Mouse (Mus musculus) liver, postnatal 0 days (tissue): ENCODE measurements at regions not wholly inside any gene's neighbourhood (a gene's known extent, or its start where the extent isn't known, plus 50 kb on each side); places are given as distances from the start of the nearest gene placed in this dataset.

ENCODE experiments used
- ATAC-seq: fragments of 200-750 bp; cut with Nextera tagmentation; 2 replicates; pipeline ENCODE4 v1.8.0; 2017; ENCODE audit warnings: mild to moderate bottlenecking, moderate library complexity
- DNase-seq: peaks from one replicate; pipeline ENCODE4 v3.0.0-alpha.2; 2016
- H3K27ac ChIP-seq: fragments of 300-500 bp; sonication (generic); 2 replicates; pipeline ENCODE4 v1.5.1; 2014; ENCODE audit warnings: antibody characterized with exemption, moderate library complexity, mild to moderate bottlenecking, low read depth
- H3K27me3 ChIP-seq: fragments of 300-500 bp; sonication (generic); 2 replicates; pipeline ENCODE4 v1.6.1; 2014; ENCODE audit warnings: low read length, control low read depth, mixed read lengths; ENCODE audit not compliant: insufficient read depth
- H3K36me3 ChIP-seq: fragments of 300-500 bp; sonication (generic); replicated peaks from 2 replicates; pipeline ENCODE4 v1.6.1; 2014; ENCODE audit warnings: mild to moderate bottlenecking, control low read depth, low read length, moderate library complexity, mixed read lengths; ENCODE audit not compliant: insufficient read depth
- H3K4me1 ChIP-seq: fragments of 300-500 bp; sonication (generic); 2 replicates; pipeline ENCODE4 v1.6.1; 2014; ENCODE audit warnings: antibody characterized with exemption, mild to moderate bottlenecking, control low read depth; ENCODE audit not compliant: insufficient read depth
- H3K4me2 ChIP-seq: fragments of 300-500 bp; sonication (generic); 2 replicates; pipeline ENCODE4 v1.6.1; 2014; ENCODE audit warnings: low read depth, mild to moderate bottlenecking, low read length, moderate library complexity, mixed read lengths
- H3K4me3 ChIP-seq: fragments of 300-500 bp; sonication (generic); 2 replicates; pipeline ENCODE4 v1.5.1; 2014; ENCODE audit warnings: low read depth, low read length
- H3K9ac ChIP-seq: fragments of 300-500 bp; sonication (generic); replicated peaks from 2 replicates; pipeline ENCODE4 v1.6.1; 2014; ENCODE audit warnings: mild to moderate bottlenecking, moderate library complexity
- H3K9me3 ChIP-seq: fragments of 300-500 bp; sonication (generic); 2 replicates; pipeline ENCODE4 v1.6.1; 2016; ENCODE audit warnings: mild to moderate bottlenecking, control low read depth, low read length, mixed read lengths
- CTCF ChIP-seq: sonication (generic); IDR thresholded peaks from 2 replicates; pipeline ENCODE4 v1.5.1; 2016; ENCODE audit warnings: antibody characterized with exemption, low read depth
- EP300 ChIP-seq: IDR thresholded peaks from 2 replicates; pipeline ENCODE4 v1.6.1; 2016; ENCODE audit warnings: antibody characterized with exemption, low read depth, mild to moderate bottlenecking
- WGBS: fragments of 180-500 bp; shearing (Covaris S2); extraction: QIAGEN DNeasy Blood & Tissue Kit; methylation state at CpG from one replicate; pipeline ENCODE4 v1.1.7; 2014; ENCODE audit not compliant: insufficient replicate concordance; 5-methylcytosine and 5-hydroxymethylcytosine counted together

DNA sequence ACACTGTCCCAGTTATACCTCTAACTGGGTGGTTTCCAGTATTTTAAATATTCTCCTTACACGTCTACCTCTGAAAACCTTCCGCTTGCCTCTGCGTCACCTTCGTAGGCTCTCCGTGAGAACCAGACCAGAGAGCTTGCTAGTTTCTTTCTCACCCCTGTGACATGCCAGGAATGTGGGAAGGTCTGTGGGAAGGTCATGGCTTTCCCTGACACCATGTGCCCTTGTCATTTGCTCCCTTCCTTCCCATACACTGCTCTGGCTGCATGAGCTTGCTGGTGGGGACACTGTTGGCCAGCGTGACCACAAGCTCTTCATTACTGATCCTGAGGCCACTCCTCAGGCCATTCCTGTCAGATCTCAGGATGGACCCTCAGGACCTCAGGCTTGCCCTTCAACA lies 66.5 kb upstream of the Slc38a4 start:
- DNase-seq, result no peak
- no peaks in the 10 kb centered on the region for H3K9me3 ChIP-seq
- ATAC-seq, result no peak
- H3K4me2 ChIP-seq, result no peak overlapping the region
- no peak overlapping the region for H3K9ac ChIP-seq
- WGBS, result 82% methylated on average over 6 of the region's 6 CpGs
- no peak overlapping the region for H3K4me3 ChIP-seq
- H3K36me3 ChIP-seq, result no peaks in the 10 kb centered on the region
- no peak overlapping the region for H3K27ac ChIP-seq
- H3K4me1 ChIP-seq, result no peaks in the 10 kb centered on the region
- no peak for TF ChIP-seq CTCF
- no peak for TF ChIP-seq EP300
- H3K27me3 ChIP-seq, result no peaks in the 10 kb centered on the region

DNA sequence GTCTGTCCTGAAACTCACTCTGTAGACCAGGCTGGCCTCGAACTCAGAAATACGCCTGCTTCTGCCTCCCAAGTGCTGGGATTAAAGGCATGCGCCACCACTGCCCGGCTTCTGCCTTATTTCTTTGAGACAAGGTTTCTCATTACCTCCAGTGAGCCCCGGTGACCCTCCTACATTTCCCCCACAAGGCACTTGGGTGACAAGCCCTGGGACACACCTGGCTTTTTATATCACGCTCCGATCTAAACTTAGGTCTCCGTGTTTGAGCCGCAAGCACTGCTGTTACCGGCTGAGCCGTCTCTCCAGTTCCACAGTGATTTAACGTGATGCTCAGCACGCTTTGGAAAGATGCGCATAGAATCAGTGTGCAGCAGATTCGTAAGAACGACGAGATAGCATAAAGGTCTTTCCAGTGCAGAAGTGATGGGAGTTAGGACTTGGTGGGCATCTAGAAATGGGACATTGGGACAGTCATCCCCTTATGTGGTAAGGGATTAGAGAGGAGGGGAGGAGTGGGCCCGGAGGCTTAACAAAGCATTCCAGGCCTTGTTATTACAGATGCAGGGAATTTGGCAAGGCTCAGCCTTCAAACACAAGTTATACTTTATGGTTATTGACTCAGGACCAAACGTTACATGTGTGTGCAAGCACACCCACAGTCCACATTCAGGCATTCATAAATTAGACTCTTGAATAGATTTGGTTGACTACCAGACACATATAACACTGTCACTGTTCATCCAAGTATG lies 56.9 kb upstream of the Slc38a4 start:
- no peak overlapping the region for H3K9ac ChIP-seq
- H3K27ac ChIP-seq, result no peak overlapping the region
- no peaks in the 10 kb centered on the region for H3K9me3 ChIP-seq
- H3K4me3 ChIP-seq, result no peak overlapping the region
- no peak for ATAC-seq
- no peaks in the 10 kb centered on the region for H3K4me1 ChIP-seq
- no peak overlapping the region for H3K4me2 ChIP-seq
- no peaks in the 10 kb centered on the region for H3K36me3 ChIP-seq
- no peaks in the 10 kb centered on the region for H3K27me3 ChIP-seq
- TF ChIP-seq EP300 (no peak), CTCF (no peak)
- DNase-seq, result no peak
- WGBS, result 85% methylated on average over 19 of the region's 19 CpGs

DNA sequence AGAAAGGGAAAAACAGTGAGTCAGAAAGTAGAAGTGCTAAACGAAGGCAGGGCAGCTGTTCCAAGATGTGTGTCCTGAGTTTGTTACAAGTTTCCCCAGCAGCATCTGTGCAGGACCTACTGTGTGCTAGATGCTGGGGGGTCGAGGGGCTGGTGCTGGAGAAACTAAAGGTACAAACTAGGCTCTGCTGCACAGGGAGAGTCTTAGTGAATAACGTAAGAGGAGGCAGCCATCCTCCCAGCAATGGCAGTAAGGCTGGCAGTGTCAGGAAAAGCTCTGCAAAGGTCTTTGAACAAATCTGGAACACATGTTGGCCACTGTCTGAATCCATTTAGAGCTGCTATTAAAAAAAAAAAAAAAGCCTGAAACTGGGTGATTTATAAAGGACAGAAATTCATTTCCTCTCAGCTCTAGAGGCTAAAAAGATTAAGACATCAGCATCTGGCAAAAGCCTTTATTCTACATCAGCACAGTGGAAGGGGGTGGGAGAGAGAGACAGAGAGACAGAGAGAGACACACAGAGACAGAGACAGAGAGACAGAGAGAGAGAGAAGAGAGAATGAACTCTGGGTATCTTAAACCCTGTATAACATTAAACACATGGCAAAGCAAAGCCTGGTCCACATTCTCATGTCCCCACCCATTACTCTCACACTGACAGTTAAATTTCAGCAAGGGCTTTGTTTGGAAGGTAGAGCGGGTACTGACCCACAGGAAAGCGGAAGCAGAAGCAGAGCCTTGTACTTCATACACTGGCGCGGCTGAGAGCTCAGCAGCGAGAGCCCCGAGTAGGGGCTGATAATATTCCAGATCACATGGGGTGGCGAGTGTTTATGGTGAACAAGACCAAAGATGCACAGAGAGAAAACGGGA lies 55.8 kb upstream of the Slc38a4 start:
- ATAC-seq, result no peak
- H3K36me3 ChIP-seq, result no peaks in the 10 kb centered on the region
- no peak overlapping the region for H3K4me2 ChIP-seq
- WGBS, result 59% methylated on average over 11 of the region's 11 CpGs
- no peak overlapping the region for H3K9ac ChIP-seq
- no peaks in the 10 kb centered on the region for H3K4me1 ChIP-seq
- DNase-seq, result no peak
- H3K27me3 ChIP-seq, result no peaks in the 10 kb centered on the region
- TF ChIP-seq CTCF (no peak), EP300 (no peak)
- no peaks in the 10 kb centered on the region for H3K9me3 ChIP-seq
- H3K27ac ChIP-seq, result no peak overlapping the region
- no peak overlapping the region for H3K4me3 ChIP-seq

DNA sequence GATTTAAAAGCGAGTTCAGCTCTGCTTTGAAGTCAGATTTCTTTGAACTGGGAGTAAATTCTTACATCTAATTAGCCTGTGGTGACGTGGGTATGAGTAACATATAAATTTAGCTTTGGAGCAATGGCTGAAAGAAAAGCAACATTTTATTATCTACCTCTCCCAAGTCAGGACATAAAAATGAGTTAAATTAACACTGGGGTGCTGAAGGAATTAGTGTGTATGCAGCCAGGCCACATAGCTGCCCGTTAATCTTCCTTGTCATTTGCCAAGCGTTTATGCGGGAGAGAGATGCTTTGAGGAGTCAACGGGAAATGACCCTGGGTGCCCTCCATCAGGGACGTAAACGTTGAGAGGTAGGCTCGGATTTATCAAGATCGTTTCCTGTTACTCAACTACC lies 52.0 kb upstream of the Slc38a4 start:
- Histone ChIP-seq H3K4me3 (no peak overlapping the region), H3K9ac (no peak overlapping the region), H3K4me1 (peaks cover 8% of the 10 kb centered on the region), H3K36me3 (no peaks in the 10 kb centered on the region), H3K27me3 (no peaks in the 10 kb centered on the region), H3K27ac (no peak overlapping the region), H3K9me3 (no peaks in the 10 kb centered on the region), H3K4me2 (no peak overlapping the region)
- no peak for ATAC-seq
- TF ChIP-seq EP300, result no peak
- TF ChIP-seq CTCF, result no peak
- no peak for DNase-seq
- WGBS, result 37% methylated on average over 10 of the region's 10 CpGs

DNA sequence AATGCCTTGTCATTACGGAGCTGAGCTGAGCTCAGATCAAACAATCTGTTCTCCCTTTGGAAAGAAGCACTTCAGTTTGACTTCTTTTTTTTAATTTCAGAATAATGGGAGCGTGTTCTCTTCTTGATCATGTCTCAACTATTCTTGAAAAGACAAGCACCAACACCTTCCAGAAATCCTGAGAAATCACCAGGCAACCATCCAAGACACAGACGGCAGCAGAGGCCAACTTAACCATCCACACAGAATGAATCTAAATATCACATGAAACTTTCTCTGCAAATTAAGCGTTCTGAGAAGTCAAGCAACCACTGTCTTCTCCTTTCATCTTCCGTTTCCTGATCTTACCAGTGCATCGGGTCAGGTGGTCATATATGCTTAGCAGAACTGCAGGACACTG lies 50.8 kb upstream of the Slc38a4 start:
- TF ChIP-seq EP300, result no peak
- TF ChIP-seq CTCF, result no peak
- no peak overlapping the region for H3K27ac ChIP-seq

More for the DNA sequence above, 50.8 kb upstream of the Slc38a4 start:
- H3K27me3 ChIP-seq, result no peaks in the 10 kb centered on the region
- H3K9ac ChIP-seq, result no peak overlapping the region
- ATAC-seq (no peak), DNase-seq (no peak)
- WGBS, result 77% methylated on average over 6 of the region's 6 CpGs
- no peak overlapping the region for H3K4me2 ChIP-seq
- H3K9me3 ChIP-seq, result no peaks in the 10 kb centered on the region
- no peak overlapping the region for H3K4me3 ChIP-seq
- no peaks in the 10 kb centered on the region for H3K36me3 ChIP-seq
- peaks cover 8% of the 10 kb centered on the region for H3K4me1 ChIP-seq
